Mouse (Mus musculus): ENCODE results near the gene Tspan18. TPM values are rescaled to one million over a fixed set of nuclear protein-coding genes. Genes with fewer than 3 reads are reported as not detected.
A peak's percentile ranks its signal among the peaks of the same experiment; 100 is the strongest.

Gene Tspan18
- total and polyA plus RNA-seq, 2 experiments: 0.55 to 2.4 TPM

- WGBS: 18% methylated on average over 9 of the region's 9 CpGs
- no peak for TF ChIP-seq POLR2A (IDR thresholded peaks at IDR 0.05; ENCODE audit: extremely low read depth, insufficient read depth, low read length)
- TF ChIP-seq CTCF (IDR thresholded peaks at IDR 0.05; ENCODE audit: low read depth, low read length): no peak
- H3K79me2 ChIP-seq (ENCODE audit: control insufficient read depth, insufficient read depth, low read length): no peaks in the 10 kb centered on the region
- H3K27ac ChIP-seq (replicated peaks; ENCODE audit: insufficient read depth, low read depth, low read length): no peak overlapping the region
- no peaks in the 10 kb centered on the region for H3K4me1 ChIP-seq (ENCODE audit: control insufficient read depth, insufficient read depth, low read length)
- peaks cover 5% of the 10 kb centered on the region for H3K27me3 ChIP-seq (ENCODE audit: control insufficient read depth, insufficient read depth, low read length)
- DNase-seq (ENCODE audit: extremely low read depth, low read depth, low spot score): peak; percentile 27
- no peak overlapping the region for H3K9ac ChIP-seq (ENCODE audit: low read depth, low read length)
- H3K36me3 ChIP-seq (ENCODE audit: control insufficient read depth, insufficient read depth, low read length): no peaks in the 10 kb centered on the region
- H3K4me3 ChIP-seq (ENCODE audit: insufficient read depth, low read depth, low read length): no peak overlapping the region
Observed at GRCm38 (mm10) chr2:93190771-93191487, 143.4 kb downstream of the Tspan18 start.

- peak overlapping the region; percentile 8; the same call in 1 of the 2 replicates for H3K27ac ChIP-seq (replicated peaks; ENCODE audit: insufficient read depth, low read depth, low read length)
- H3K27me3 ChIP-seq (ENCODE audit: control insufficient read depth, insufficient read depth, low read length): peaks cover 5% of the 10 kb centered on the region
- no peak for DNase-seq (ENCODE audit: extremely low read depth, low read depth, low spot score)
Observed at GRCm38 (mm10) chr2:93188761-93189458, 145.4 kb downstream of the Tspan18 start.

GRCm38 (mm10) chr2:93188020-93188760 lies 146.1 kb downstream of the Tspan18 start:
- Histone ChIP-seq H3K79me2 (ENCODE audit: control insufficient read depth, insufficient read depth, low read length) (no peaks in the 10 kb centered on the region), H3K9ac (ENCODE audit: low read depth, low read length) (peak overlapping the region; percentile 95), H3K27me3 (ENCODE audit: control insufficient read depth, insufficient read depth, low read length) (peaks cover 5% of the 10 kb centered on the region), H3K4me3 (ENCODE audit: insufficient read depth, low read depth, low read length) (peak overlapping the region; percentile 92), H3K36me3 (ENCODE audit: control insufficient read depth, insufficient read depth, low read length) (no peaks in the 10 kb centered on the region), H3K27ac (replicated peaks; ENCODE audit: insufficient read depth, low read depth, low read length) (peak overlapping the region; percentile 39; the same call in 1 of the 2 replicates), H3K4me1 (ENCODE audit: control insufficient read depth, insufficient read depth, low read length) (no peaks in the 10 kb centered on the region)
- DNase-seq (ENCODE audit: extremely low read depth, low read depth, low spot score): no peak
- TF ChIP-seq POLR2A (IDR thresholded peaks at IDR 0.05; ENCODE audit: extremely low read depth, insufficient read depth, low read length) (no peak), CTCF (IDR thresholded peaks at IDR 0.05; ENCODE audit: low read depth, low read length) (no peak)
- WGBS: 3% methylated on average over 53 of the region's 53 CpGs

More at GRCm38 (mm10) chr2:93188761-93189458, 145.4 kb downstream of the Tspan18 start:
- WGBS: 13% methylated on average over 19 of the region's 19 CpGs
- TF ChIP-seq CTCF (IDR thresholded peaks at IDR 0.05; ENCODE audit: low read depth, low read length): peak; percentile 30; the same call in 1 of the 2 replicates
- TF ChIP-seq POLR2A (IDR thresholded peaks at IDR 0.05; ENCODE audit: extremely low read depth, insufficient read depth, low read length): no peak
- peak overlapping the region; percentile 92 for H3K4me3 ChIP-seq (ENCODE audit: insufficient read depth, low read depth, low read length)
- H3K79me2 ChIP-seq (ENCODE audit: control insufficient read depth, insufficient read depth, low read length): no peaks in the 10 kb centered on the region
- no peaks in the 10 kb centered on the region for H3K36me3 ChIP-seq (ENCODE audit: control insufficient read depth, insufficient read depth, low read length)
- H3K9ac ChIP-seq (ENCODE audit: low read depth, low read length): peak overlapping the region; percentile 95
- no peaks in the 10 kb centered on the region for H3K4me1 ChIP-seq (ENCODE audit: control insufficient read depth, insufficient read depth, low read length)

- Histone ChIP-seq H3K79me2 (ENCODE audit: control insufficient read depth, insufficient read depth, low read length) (no peaks in the 10 kb centered on the region), H3K36me3 (ENCODE audit: control insufficient read depth, insufficient read depth, low read length) (no peaks in the 10 kb centered on the region), H3K4me3 (ENCODE audit: insufficient read depth, low read depth, low read length) (peak within 1 kb of the TSS; percentile 92), H3K9ac (ENCODE audit: low read depth, low read length) (peak within 1 kb of the TSS; percentile 95), H3K27me3 (ENCODE audit: control insufficient read depth, insufficient read depth, low read length) (peaks cover 5% of the 10 kb centered on the region), H3K4me1 (ENCODE audit: control insufficient read depth, insufficient read depth, low read length) (no peaks in the 10 kb centered on the region), H3K27ac (replicated peaks; ENCODE audit: insufficient read depth, low read depth, low read length) (peak within 1 kb of the TSS; percentile 39; the same call in 1 of the 2 replicates)
- DNase-seq (ENCODE audit: extremely low read depth, low read depth, low spot score): no peak
- 0 out of 2 replicates have a peak, but pooled peaks have one; percentile 31 for TF ChIP-seq POLR2A (IDR thresholded peaks at IDR 0.05; ENCODE audit: extremely low read depth, insufficient read depth, low read length)
- TF ChIP-seq CTCF (IDR thresholded peaks at IDR 0.05; ENCODE audit: low read depth, low read length): peak; percentile 32
- 2% methylated on average over 69 of the region's 69 CpGs for WGBS
Observed at GRCm38 (mm10) chr2:93187323-93187996, 146.8 kb downstream of the Tspan18 start, which contains the start of gene Trp53i11. Gene Trp53i11 (plus strand): TSS chr2:93187548.

GRCm38 (mm10) chr2:93182859-93183258 lies 151.4 kb downstream of the Tspan18 start:
- 78% methylated on average over 11 of the region's 11 CpGs for WGBS
- DNase-seq (ENCODE audit: extremely low read depth, low read depth, low spot score): no peak
- Histone ChIP-seq H3K27ac (replicated peaks; ENCODE audit: insufficient read depth, low read depth, low read length) (no peak overlapping the region), H3K9ac (ENCODE audit: low read depth, low read length) (no peak overlapping the region), H3K36me3 (ENCODE audit: control insufficient read depth, insufficient read depth, low read length) (no peaks in the 10 kb centered on the region), H3K4me1 (ENCODE audit: control insufficient read depth, insufficient read depth, low read length) (no peaks in the 10 kb centered on the region), H3K79me2 (ENCODE audit: control insufficient read depth, insufficient read depth, low read length) (no peaks in the 10 kb centered on the region), H3K4me3 (ENCODE audit: insufficient read depth, low read depth, low read length) (no peak overlapping the region), H3K27me3 (ENCODE audit: control insufficient read depth, insufficient read depth, low read length) (peaks cover 5% of the 10 kb centered on the region)
- TF ChIP-seq CTCF (IDR thresholded peaks at IDR 0.05; ENCODE audit: low read depth, low read length) (no peak), POLR2A (IDR thresholded peaks at IDR 0.05; ENCODE audit: extremely low read depth, insufficient read depth, low read length) (no peak)

Data from liver, adult 2 months (tissue).